Mouse (Mus musculus): Measurements from ENCODE around the gene Trmt2a. TPM values are rescaled to one million over a fixed set of nuclear protein-coding genes. Genes with fewer than 3 reads are reported as not detected.

Gene Trmt2a
- total and polyA plus RNA-seq, 2 experiments from 2014 or later = 67.2 to 82.4 TPM

DNA sequence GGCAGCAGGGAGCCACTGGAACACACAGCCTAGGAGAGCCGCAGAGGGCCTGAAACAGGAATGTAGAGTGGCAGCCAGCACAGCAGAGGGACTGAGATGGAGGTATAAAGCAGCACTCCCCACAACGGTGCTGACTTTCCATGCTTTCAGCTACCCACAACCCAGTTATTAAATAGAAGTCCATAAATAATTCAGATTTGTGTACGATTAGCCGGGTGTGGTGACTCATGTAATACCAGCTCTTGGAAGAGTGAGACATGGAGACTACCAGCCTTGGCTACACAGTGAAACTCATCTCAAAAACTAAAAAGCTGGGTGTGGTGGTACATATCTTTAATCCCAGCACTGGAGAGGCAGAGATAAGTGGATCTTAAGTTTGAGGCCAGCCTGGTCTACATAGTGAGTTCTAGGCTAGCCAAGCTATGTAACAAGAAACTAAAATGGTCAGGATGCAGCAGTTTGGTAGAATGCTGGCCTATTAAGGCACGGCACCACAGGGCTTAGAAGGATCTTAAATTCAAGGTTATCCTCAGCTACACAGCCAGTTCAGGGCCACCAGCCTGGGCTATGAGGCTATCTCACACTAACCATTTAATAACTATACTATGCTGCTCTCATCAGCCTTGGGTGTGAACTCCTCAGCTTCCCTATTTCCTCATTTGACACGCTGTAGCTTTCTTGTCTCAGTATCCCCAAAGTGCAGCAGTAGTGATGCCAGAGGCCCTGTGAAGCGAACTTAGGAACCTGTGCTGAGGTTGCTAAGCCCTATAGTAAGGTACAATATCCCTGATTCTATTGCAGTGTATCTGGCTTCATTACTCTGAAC lies 11.6 kb upstream of the Trmt2a start:
- Histone ChIP-seq H3K4me2 (ENCODE audit: low read depth) (peak overlapping the region; percentile 85; the same call in 1 of the 2 replicates), H3K27ac (ENCODE audit: low read depth, low read length) (no peak overlapping the region), H3K27me3 (ENCODE audit: insufficient read depth, low read length) (no peaks in the 10 kb centered on the region), H3K9ac (no peak overlapping the region), H3K36me3 (ENCODE audit: insufficient read depth) (peaks cover 38% of the 10 kb centered on the region), H3K4me3 (ENCODE audit: low read depth, low read length) (no peak overlapping the region), H3K4me1 (ENCODE audit: insufficient read depth) (peaks cover 10% of the 10 kb centered on the region), H3K9me3 (ENCODE audit: low read length) (no peaks in the 10 kb centered on the region)
- WGBS = 73% methylated on average over 7 of the region's 7 CpGs
- DNase-seq (no peak), ATAC-seq (no peak)
- no peak for TF ChIP-seq CTCF (IDR thresholded peaks at IDR 0.05; ENCODE audit: low read depth)

DNA sequence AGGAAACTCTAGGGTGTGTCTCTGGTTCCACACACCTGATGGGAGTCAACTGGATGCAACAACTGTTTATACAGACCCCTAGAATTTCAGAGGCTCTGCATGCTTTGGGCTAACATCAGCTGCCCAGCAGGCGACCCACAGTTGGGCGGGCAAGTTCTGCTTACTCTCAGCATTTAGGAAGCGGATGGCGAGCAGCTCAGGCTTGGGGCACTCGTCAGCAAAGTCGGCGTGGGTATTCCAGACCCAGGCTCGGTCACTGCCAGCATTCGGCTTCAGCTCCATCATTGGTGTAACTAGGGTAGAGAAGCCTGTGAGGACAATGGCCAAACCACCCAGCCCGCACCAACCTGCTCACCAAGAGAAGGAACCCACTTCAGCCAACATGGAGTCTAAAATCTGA lies 6.9 kb upstream of the Trmt2a start:
- no peaks in the 10 kb centered on the region for H3K9me3 ChIP-seq (ENCODE audit: low read length)
- 96% methylated on average over 10 of the region's 10 CpGs for WGBS
- no peak overlapping the region for H3K4me3 ChIP-seq (ENCODE audit: low read depth, low read length)
- no peak for TF ChIP-seq CTCF (IDR thresholded peaks at IDR 0.05; ENCODE audit: low read depth)
- no peak for ATAC-seq
- DNase-seq = no peak
- H3K27me3 ChIP-seq (ENCODE audit: insufficient read depth, low read length) = no peaks in the 10 kb centered on the region
- H3K4me1 ChIP-seq (ENCODE audit: insufficient read depth) = no peaks in the 10 kb centered on the region
- peaks cover 82% of the 10 kb centered on the region for H3K36me3 ChIP-seq (ENCODE audit: insufficient read depth)
- H3K4me2 ChIP-seq (ENCODE audit: low read depth) = no peak overlapping the region
- no peak overlapping the region for H3K9ac ChIP-seq
- no peak overlapping the region for H3K27ac ChIP-seq (ENCODE audit: low read depth, low read length)

DNA sequence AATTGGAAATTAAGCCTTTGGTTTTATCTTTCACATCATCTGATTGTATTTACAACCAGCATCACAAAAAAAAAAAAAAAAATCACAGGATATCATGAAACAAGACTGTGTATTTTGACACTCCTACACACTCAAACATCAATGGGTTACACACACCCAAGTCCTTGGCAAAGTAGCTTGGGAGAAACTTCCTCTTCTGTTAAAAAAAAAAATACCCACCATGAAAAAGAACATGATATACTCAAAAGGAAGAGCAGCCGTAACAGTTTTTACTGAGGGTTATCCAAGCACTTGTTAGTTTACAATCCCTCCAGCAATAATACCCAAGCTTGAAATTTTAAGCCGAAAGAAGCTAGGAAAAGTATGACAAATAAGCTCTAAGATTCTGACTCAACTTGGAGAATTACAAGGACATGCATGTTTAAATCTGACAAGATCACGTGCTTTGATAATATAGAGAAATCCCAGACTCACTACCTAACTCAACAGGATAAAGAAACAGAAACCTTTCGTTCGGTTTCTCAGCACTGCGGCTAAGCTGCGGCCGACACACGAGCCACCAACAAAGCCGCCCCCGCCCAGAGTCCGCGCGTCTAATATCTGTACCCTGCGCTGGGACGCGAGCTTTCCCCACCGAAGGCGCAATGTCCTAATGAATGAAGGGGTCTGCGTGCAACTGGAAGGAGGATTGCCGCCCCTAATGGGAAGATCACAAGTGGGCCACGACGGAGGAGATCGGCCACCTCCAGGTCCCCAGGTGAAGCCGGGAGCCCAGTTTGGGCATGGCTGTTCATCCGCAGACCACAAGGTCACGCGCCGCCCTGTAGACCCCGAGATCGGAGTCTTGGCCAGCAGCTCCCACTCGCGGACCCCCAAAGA lies 719 bp upstream of the Trmt2a start:
- Histone ChIP-seq H3K36me3 (ENCODE audit: insufficient read depth) (peaks cover 59% of the 10 kb centered on the region), H3K4me2 (ENCODE audit: low read depth) (peak overlapping the region; percentile 92), H3K9me3 (ENCODE audit: low read length) (no peaks in the 10 kb centered on the region), H3K27ac (ENCODE audit: low read depth, low read length) (peak overlapping the region; percentile 87), H3K4me1 (ENCODE audit: insufficient read depth) (peaks cover 18% of the 10 kb centered on the region), H3K9ac (peak overlapping the region; percentile 87), H3K4me3 (ENCODE audit: low read depth, low read length) (peak overlapping the region; percentile 89), H3K27me3 (ENCODE audit: insufficient read depth, low read length) (no peaks in the 10 kb centered on the region)
- TF ChIP-seq CTCF (IDR thresholded peaks at IDR 0.05; ENCODE audit: low read depth) = no peak
- DNase-seq (peak; percentile 27), ATAC-seq (no peak)
- 2% methylated on average over 33 of the region's 33 CpGs for WGBS

DNA sequence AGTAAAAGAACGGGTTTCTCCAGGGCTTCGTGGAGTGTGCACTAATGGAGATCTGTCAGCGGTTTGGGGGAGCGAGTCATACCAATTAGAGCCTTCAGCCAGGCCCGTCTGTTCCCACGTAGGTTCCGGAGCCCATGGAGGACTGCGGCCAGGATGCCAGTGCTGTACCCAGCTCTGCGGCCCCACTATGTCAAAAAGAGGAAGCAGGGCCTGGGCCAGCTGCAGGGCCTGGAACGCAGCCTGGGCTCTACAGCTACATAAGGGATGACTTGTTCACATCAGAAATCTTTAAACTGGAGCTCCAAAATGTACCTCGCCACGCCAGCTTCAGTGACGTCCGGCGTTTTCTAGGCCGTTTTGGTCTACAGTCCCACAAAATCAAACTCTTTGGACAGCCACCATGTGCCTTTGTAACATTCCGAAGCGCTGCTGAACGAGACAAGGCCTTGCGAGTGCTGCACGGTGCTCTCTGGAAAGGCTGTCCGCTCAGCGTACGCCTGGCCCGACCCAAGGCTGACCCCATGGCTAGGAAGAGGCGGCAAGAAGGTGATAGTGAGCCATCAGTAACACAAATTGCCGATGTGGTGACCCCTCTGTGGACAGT lies 987 bp downstream of the Trmt2a start:
- H3K9me3 ChIP-seq (ENCODE audit: low read length) = no peaks in the 10 kb centered on the region
- no peaks in the 10 kb centered on the region for H3K27me3 ChIP-seq (ENCODE audit: insufficient read depth, low read length)
- peaks cover 60% of the 10 kb centered on the region for H3K36me3 ChIP-seq (ENCODE audit: insufficient read depth)
- H3K27ac ChIP-seq (ENCODE audit: low read depth, low read length) = peak overlapping the region; percentile 87
- H3K9ac ChIP-seq = peak overlapping the region; percentile 87
- 7% methylated on average over 27 of the region's 27 CpGs for whole genome bisulfite sequencing
- peak; percentile 19 for ATAC-seq
- peaks cover 18% of the 10 kb centered on the region for H3K4me1 ChIP-seq (ENCODE audit: insufficient read depth)
- DNase-seq = no peak
- no peak for TF ChIP-seq CTCF (IDR thresholded peaks at IDR 0.05; ENCODE audit: low read depth)
- peak overlapping the region; percentile 92 for H3K4me2 ChIP-seq (ENCODE audit: low read depth)
- peak overlapping the region; percentile 89 for H3K4me3 ChIP-seq (ENCODE audit: low read depth, low read length)

DNA sequence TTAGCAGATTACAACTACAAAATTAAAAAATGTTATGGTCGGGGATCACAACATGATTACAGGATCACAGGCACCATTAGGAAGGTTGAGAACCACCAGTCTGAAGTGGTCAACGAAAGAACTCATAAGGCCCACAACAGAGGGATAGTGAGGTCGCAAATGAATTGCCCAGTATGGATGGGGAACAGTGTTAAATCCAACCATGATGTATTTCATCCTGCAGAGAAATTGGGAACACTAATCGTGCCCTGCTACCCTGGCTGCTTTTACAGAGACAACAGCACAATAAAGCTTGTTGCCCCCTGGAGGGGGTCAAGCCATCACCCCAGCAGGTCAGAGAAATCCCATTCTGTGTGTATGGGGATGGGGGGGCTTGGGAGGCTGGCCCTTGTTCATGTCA lies 1.8 kb downstream of the Trmt2a start:
- H3K9me3 ChIP-seq (ENCODE audit: low read length) = no peaks in the 10 kb centered on the region
- no peak for TF ChIP-seq CTCF (IDR thresholded peaks at IDR 0.05; ENCODE audit: low read depth)
- H3K4me2 ChIP-seq (ENCODE audit: low read depth) = peak overlapping the region; percentile 92
- H3K4me1 ChIP-seq (ENCODE audit: insufficient read depth) = peaks cover 18% of the 10 kb centered on the region
- 59% methylated on average over 4 of the region's 4 CpGs for WGBS
- peaks cover 58% of the 10 kb centered on the region for H3K36me3 ChIP-seq (ENCODE audit: insufficient read depth)
- H3K27ac ChIP-seq (ENCODE audit: low read depth, low read length) = no peak overlapping the region
- ATAC-seq (no peak), DNase-seq (no peak)
- peak overlapping the region; percentile 89; the same call in 1 of the 2 replicates for H3K4me3 ChIP-seq (ENCODE audit: low read depth, low read length)
- H3K9ac ChIP-seq = peak overlapping the region; percentile 87
- H3K27me3 ChIP-seq (ENCODE audit: insufficient read depth, low read length) = no peaks in the 10 kb centered on the region

DNA sequence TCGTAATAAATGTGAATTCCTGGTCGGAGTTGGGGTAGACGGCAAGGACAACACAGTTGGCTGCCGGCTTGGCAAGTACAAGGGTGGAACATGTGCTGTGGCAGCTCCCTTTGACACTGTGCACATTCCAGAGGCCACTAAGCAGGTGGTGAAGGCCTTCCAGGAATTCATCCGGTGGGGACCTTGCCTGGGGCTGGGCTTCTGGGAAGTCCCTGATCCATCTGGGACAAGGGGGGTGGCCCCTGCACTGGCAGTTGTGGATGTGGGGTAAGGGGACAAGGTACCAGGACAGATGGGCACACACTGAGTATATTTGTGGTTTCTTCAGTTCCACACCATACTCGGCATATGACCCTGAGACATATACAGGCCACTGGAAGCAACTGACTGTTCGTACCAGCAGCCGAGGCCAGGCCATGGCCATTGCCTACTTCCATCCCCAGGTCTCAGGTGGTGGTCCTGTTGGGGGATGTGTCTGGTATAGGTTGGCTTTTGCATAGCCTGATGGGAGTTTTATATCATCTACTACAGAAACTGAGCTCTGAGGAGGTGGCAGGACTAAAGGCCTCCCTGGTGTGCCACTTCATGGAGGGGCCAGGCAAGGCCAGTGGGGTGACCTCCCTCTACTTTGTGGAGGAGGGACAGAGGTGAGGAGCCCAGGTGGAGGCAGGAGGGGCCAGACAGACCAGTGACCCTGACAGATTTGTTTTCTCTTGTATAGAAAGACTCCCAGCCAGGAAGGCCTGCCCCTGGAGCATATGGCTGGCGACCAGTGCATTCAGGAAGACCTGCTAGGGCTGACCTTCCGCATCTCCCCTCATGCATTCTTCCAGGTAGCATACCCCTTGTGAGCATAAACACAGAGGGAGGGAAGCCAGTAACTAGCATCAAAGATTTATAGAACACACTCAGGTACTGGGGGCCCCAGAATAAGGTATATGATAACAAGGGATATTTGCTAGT lies 2.6 kb downstream of the Trmt2a start:
- Histone ChIP-seq H3K9me3 (ENCODE audit: low read length) (no peaks in the 10 kb centered on the region), H3K4me3 (ENCODE audit: low read depth, low read length) (no peak overlapping the region), H3K36me3 (ENCODE audit: insufficient read depth) (peaks cover 56% of the 10 kb centered on the region), H3K4me1 (ENCODE audit: insufficient read depth) (peaks cover 18% of the 10 kb centered on the region), H3K9ac (no peak overlapping the region), H3K4me2 (ENCODE audit: low read depth) (no peak overlapping the region; the same call in 1 of the 2 replicates), H3K27ac (ENCODE audit: low read depth, low read length) (no peak overlapping the region), H3K27me3 (ENCODE audit: insufficient read depth, low read length) (no peaks in the 10 kb centered on the region)
- no peak for TF ChIP-seq CTCF (IDR thresholded peaks at IDR 0.05; ENCODE audit: low read depth)
- WGBS = 68% methylated on average over 10 of the region's 10 CpGs
- DNase-seq (no peak), ATAC-seq (no peak)
